Mouse (Mus musculus): ENCODE data around the gene Ankrd12.

DNA sequence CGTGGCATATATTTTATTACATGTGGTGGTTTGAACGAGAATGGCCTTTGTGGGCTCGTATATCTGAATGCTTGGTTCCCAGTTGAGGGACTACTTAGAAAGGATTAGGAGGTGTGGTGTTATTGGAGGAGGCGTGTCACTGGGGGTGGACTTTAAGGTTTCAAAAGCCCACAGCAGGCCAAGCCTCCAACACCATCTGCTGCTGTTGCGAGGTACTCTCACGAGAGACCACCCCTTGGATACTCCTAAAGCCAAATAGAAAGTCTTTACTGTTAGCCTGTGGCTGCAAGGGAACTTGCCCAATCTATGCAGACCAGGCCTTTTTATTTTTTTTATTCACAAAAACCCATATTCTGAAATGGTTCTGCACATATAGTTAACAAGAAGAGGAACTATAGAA is 154.9 kb downstream of the Ankrd12 start:
- TF ChIP-seq RAD21 (IDR thresholded peaks at IDR 0.05; ENCODE audit: low read depth, low read length) (no peak; the same call in 1 of the 2 replicates), CTCF (IDR thresholded peaks at IDR 0.05 in 2 of 3, conservative IDR thresholded peaks at IDR 0.05 in 1 of 3; ENCODE audit: control insufficient read depth in 1 of 3, insufficient read depth in 1 of 3, low read depth in 2 of 3, low read length in 3 of 3, poor library complexity in 1 of 3, severe bottlenecking in 1 of 3) (no peak)
